Mouse (Mus musculus) urinary bladder, adult 18-20 months (tissue): Measurements from ENCODE around the gene Rhox7a.
"Not testable (repeated sequence)": the region's sequence is repeated elsewhere in the genome, so short reads cannot be mapped to it uniquely, and the experiment has no call there.

Experiments
- DNase-seq, 2 experiments: peaks; one replicate each; pipeline ENCODE4 v3.0.0; 2022; ENCODE audit warnings: low spot score in 2 of 2, mixed read lengths in 2 of 2

Gene Rhox7a

DNA sequence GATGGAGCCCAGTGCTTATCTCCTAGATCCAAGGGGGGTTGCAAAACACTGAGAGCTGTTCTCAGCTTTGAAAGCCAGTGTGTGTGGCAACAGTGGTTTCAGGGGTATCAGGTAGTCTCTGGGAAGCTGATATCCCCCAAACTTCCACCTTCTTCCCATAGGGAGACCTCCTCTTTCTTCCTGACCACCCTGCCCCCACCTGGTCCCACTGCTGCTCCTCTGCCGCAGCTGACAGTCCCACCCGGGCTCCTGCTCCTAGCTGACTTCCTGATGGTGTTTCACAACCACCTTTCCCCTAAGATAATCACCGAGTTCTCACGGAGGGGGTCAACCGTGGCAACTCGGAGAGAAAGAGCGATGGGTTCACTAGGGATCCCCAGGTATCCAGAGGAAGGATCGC lies at the start of gene Rhox7a:
Gene Rhox7a (plus strand): TSS at position 301 of the 400 bp plus-strand sequence.
- not testable (repeated sequence) for DNase-seq

DNA sequence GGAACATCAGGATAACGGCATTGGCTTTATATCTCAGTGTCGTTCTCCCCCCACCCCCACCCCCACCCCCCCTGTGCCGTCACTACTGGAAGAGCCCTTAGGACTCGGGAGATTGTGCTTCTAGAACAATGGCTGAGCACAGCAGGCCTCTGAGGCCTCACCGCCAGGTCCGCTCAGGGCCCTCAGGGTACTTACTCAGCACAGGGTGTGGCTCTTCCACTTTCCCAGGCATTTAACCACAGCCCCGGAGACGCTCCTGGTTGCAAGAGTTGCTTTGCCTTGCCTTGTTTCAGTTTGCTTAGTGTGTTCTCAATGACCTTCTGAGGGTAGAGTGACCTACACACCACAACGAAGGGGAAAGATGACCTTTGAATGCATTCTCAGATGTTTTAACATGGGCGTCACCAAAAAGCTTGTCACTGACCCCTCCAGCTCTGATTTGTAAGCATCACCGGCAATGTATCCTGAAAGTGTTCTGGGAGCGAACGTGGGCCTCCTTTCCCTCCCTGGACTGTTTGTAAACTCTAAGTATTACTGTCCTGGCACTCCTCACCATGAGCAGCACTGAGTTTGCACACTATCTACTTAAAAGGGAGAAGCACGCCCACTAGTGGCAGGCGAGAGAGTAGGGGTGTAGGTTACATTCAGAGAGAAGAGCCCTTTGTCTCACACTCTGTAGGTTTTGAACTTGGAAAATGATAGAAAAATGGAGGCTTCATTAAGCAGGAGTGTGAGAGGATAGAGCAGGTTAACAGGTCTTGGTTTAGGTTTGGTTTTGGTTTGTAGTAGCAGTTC lies 24.0 kb upstream of the Rhox7a start:
- DNase-seq: no peak

DNA sequence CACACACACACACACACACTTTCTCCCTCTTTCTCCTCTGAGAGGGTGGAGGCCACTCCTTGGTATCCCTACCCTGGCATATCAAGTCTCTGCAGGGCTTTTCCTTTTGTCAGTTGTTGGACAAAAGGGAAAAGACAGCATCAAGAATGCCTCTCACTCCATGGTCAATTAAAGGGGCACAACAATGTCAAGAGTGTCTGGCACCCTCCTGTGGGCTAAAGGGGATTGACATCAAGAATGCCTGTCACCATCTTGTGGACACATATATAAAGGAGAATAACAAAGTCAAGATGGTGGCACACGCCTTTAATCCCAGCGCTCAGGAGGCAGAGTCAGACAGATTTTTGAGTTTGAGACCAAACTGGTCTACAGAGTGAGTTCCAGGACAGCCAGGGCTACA lies 22.1 kb upstream of the Rhox7a start:
- no peak for DNase-seq

DNA sequence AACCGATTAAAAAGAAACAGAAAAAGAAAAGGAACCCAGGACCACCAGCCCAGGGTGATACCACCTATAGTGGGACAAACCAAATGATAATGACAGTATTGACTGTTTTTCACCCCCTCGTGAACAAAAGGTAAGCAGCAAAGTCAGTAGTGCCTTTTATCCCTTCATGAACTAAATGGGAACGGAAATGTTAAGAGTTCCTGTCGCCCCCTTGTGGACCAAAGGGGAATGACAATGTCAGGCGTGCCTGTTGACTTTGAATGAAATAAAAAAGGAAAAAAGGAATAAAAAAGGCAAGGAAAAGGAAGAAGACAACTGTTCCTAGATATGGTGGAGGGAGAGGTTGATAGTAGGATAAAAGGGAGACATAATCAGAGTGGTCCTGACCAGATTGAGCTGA lies 20.3 kb upstream of the Rhox7a start:
- peak in 1 of 2 experiments; percentile 2 for DNase-seq

DNA sequence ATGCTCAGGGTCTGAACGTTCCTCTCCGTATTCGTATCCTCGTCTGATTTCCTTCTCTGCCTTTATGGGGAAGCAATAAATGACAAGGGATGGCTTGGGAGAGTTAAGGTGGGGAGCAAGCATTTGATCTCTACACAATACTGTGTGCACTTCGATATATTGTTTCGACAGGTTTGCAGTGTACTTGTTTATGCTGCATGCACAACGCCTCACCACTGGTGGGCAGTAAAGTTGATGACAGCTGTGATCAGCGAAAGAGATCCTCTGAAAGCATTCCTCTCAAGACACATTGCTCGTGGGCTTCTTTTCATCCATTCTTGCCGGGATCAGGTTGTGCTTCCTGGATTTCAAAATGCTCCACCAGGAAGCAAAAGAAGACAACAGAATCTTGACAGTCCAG lies 15.8 kb upstream of the Rhox7a start:
- DNase-seq: no peak

DNA sequence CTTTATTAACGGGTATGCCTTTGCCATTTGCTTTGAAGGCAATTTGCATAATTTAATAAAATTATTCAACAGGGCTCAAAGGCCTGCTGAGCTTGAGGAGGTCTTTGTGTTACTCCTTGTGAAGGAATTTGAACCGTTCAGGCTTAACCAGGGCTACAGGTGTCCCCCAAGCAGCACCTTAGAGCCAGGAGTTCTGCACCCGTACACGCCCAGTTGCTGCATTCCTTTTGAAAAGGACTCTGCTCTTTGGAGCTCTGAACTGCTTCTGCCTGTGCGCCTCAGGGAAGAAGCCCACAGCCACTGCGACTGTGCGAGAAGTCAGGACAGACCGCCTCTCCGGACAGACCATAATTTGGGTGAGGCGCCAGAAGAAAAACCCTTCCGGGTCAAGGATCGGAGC lies 4.9 kb upstream of the Rhox7a start, which contains the start of gene Rhox6:
Gene Rhox6 (plus strand): TSS at position 301 of the 400 bp plus-strand sequence.
- not testable (repeated sequence) for DNase-seq

DNA sequence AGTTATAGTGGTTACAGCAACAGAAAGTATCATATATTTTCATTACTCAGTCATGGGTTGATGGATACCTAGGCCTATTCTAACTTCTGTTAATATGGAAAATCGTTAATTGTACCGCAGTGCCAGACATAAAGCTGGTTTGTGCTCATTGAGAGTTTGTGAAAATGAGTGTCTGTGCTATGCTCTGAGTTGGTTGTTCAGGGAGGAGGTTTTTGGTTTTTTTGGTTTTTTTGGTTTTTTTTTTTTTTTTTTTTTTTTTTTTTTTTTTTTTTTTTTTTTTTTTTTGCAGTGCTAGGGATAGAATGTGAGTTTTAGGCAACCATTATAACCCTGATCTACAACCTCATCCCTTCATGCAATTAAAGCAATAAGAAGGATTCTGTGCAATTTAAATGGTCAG lies 40.2 kb downstream of the Rhox7a start:
- DNase-seq: no peak

DNA sequence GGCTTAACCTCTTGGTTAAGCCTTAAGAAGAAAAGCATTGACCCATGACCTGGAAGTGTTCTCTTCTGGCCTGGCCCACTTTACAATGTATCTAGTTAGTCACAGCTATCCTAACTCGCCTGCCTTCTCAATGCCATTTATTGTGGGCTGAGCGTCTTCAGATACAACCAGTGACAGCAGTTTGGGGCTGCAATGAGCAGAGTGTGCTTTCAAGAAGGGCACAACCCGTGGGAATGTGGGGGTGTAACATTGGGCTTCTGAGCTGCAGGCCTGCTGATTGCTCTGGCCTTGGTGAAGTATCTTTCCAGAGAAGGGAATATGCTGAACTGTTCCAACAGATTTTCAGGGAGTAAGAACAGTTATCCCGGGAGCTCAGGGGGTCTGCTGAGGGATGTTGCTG lies 47.4 kb downstream of the Rhox7a start, which contains the start of gene Rhox8:
Gene Rhox8 (minus strand): TSS at position 101 of the 400 bp plus-strand sequence.
- DNase-seq: no peak
